Mouse (Mus musculus) kidney, adult 8-10 months (tissue): Measurements from ENCODE around the gene P2rx1.
A peak's percentile ranks its signal among the peaks of the same experiment; 100 is the strongest.

Source experiments
- DNase-seq, 2 experiments: peaks; one replicate each; pipeline ENCODE4 v3.0.0; 2022

Gene P2rx1

GRCm38 (mm10) chr11:72998771-72999170, at the start of gene P2rx1:
P2rx1 (plus strand) TSS chr11:72999103.
- DNase-seq = no peak

GRCm38 (mm10) chr11:72951137-72952000, 47.5 kb upstream of the P2rx1 start:
- peak; percentile 25 to 39 for DNase-seq

- peak; percentile 52 to 61 for DNase-seq
Measured at GRCm38 (mm10) chr11:72952226-72952625, 46.7 kb upstream of the P2rx1 start.

GRCm38 (mm10) chr11:72952697-72953096, 46.2 kb upstream of the P2rx1 start:
- peak in 1 of 2 experiments; percentile 19 for DNase-seq

- DNase-seq = no peak
Measured at GRCm38 (mm10) chr11:72953116-72953439, 45.8 kb upstream of the P2rx1 start.

- DNase-seq = peak; percentile 77 to 81
Measured at GRCm38 (mm10) chr11:72953440-72954151, 45.3 kb upstream of the P2rx1 start.

GRCm38 (mm10) chr11:72954216-72954615, 44.7 kb upstream of the P2rx1 start:
- no peak for DNase-seq

- peak in 1 of 2 experiments; percentile 41 for DNase-seq
Measured at GRCm38 (mm10) chr11:72955339-72955974, 43.4 kb upstream of the P2rx1 start.

GRCm38 (mm10) chr11:72957318-72957717, 41.6 kb upstream of the P2rx1 start:
- DNase-seq = no peak

GRCm38 (mm10) chr11:72959924-72960679, 38.8 kb upstream of the P2rx1 start:
- no peak for DNase-seq

GRCm38 (mm10) chr11:72960723-72961071, 38.2 kb upstream of the P2rx1 start:
- no peak for DNase-seq

- no peak for DNase-seq
Measured at GRCm38 (mm10) chr11:72961072-72961980, 37.6 kb upstream of the P2rx1 start, which contains the start of gene Atp2a3. Atp2a3 (plus strand) TSS chr11:72961169.

- no peak for DNase-seq
Measured at GRCm38 (mm10) chr11:72962378-72962777, 36.5 kb upstream of the P2rx1 start.

- no peak for DNase-seq
Measured at GRCm38 (mm10) chr11:72963058-72963788, 35.7 kb upstream of the P2rx1 start.

- DNase-seq = no peak
Measured at GRCm38 (mm10) chr11:72963789-72964294, 35.1 kb upstream of the P2rx1 start.

- no peak for DNase-seq
Measured at GRCm38 (mm10) chr11:72974995-72975503, 23.9 kb upstream of the P2rx1 start.

GRCm38 (mm10) chr11:72982516-72982915, 16.4 kb upstream of the P2rx1 start:
- no peak for DNase-seq

GRCm38 (mm10) chr11:72983283-72983682, 15.6 kb upstream of the P2rx1 start:
- peak in 1 of 2 experiments; percentile 37 for DNase-seq

- no peak for DNase-seq
Measured at GRCm38 (mm10) chr11:72986745-72987144, 12.2 kb upstream of the P2rx1 start.

- no peak for DNase-seq
Measured at GRCm38 (mm10) chr11:72987234-72987633, 11.7 kb upstream of the P2rx1 start.

- no peak for DNase-seq
Measured at GRCm38 (mm10) chr11:72987807-72988206, 11.1 kb upstream of the P2rx1 start.
